Mouse (Mus musculus): ENCODE data around the gene Rap1gap. TPM values are rescaled to one million over a fixed set of nuclear protein-coding genes. Genes with fewer than 3 reads are reported as not detected.

Rap1gap gene
- total RNA-seq, 2 experiments from 2014 or later = 8.0 to 9.4 TPM

- no peak for DNase-seq
Measured at GRCm38 (mm10) chr4:137774013-137774412, 109.5 kb downstream of the Rap1gap start.

GRCm38 (mm10) chr4:137774505-137774904, 110.0 kb downstream of the Rap1gap start:
- no peak for DNase-seq

GRCm38 (mm10) chr4:137777866-137778265, 113.3 kb downstream of the Rap1gap start:
- DNase-seq = no peak

GRCm38 (mm10) chr4:137778397-137779184, 114.1 kb downstream of the Rap1gap start:
- no peak for DNase-seq

Other genes starting within 250 kb of the Rap1gap start
- gene Cela3b, start 234.2 kb upstream of the Rap1gap start, total RNA-seq (2021) = not detected
- gene 1700013G24Rik, start 211.4 kb upstream of the Rap1gap start, total RNA-seq (2021) = not detected
- gene Hspg2, start 196.0 kb upstream of the Rap1gap start, total RNA-seq (2021) = 100 to 1,000 TPM; 105 to 107 TPM
- gene Ldlrad2, start 90.2 kb upstream of the Rap1gap start, total RNA-seq (2021) = not detected
- gene Usp48, start 71.0 kb upstream of the Rap1gap start, total RNA-seq (2021) = 10 to 100 TPM; 23.8 to 27.4 TPM
- 10 to 100 TPM; 13.1 to 14.4 TPM for gene Alpl, start 131.7 kb downstream of the Rap1gap start, total RNA-seq (2021)
- 10 to 100 TPM; 47.6 to 54.2 TPM for gene Ece1, start 197.5 kb downstream of the Rap1gap start, total RNA-seq (2021)

All from gastrocnemius, postnatal 25 days (tissue).